Mouse (Mus musculus) megakaryocyte, adult 5-6 weeks (primary cell): ENCODE data around the gene Olfr799. TPM values are rescaled to one million over a fixed set of nuclear protein-coding genes. Genes with fewer than 3 reads are reported as not detected.

Experiments
- ATAC-seq: 2 replicates; pipeline ENCODE4 v1.8.0; 2016; ENCODE audit warnings: mild to moderate bottlenecking, inconsistent platforms; ENCODE audit not compliant: poor library complexity, severe bottlenecking
- total RNA-seq, 2 experiments: library from RNA; stranded (forward) in 1 of 2; stranded (reverse) in 1 of 2; fragments of 153-499, 151-499 nt in 1 of 2; fragments of 221-1000, 200-1000 nt in 1 of 2; gene quantifications; 2 replicates each; pipeline versions ENCODE4 v1.2.3 to v1.2.4; 2015 to 2017

Gene Olfr799
- total RNA-seq (2015) (not detected in 2 replicates), total RNA-seq (2017) (not detected in 2 replicates)

DNA sequence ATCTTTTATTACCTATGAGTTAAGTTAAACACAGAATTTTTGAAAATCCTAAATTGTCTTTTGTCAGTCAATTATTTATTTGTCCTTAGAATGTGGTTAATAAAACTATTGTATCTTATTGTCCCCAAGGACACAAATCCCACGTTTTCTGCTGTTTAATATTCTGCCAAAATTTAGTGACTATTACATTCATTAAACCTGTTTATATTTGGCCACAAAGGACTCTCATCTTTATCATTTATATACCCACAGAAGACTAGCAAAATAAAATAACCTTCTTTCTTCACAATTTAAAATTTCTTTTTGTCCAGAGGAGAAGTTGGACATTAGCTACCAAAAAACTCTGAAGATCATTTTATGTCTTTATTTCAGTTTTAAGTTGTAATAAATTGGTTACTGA lies at the start of gene Olfr799:
Olfr799 (plus strand) TSS at position 301 of the 400 bp plus-strand sequence.
- no peak for ATAC-seq

DNA sequence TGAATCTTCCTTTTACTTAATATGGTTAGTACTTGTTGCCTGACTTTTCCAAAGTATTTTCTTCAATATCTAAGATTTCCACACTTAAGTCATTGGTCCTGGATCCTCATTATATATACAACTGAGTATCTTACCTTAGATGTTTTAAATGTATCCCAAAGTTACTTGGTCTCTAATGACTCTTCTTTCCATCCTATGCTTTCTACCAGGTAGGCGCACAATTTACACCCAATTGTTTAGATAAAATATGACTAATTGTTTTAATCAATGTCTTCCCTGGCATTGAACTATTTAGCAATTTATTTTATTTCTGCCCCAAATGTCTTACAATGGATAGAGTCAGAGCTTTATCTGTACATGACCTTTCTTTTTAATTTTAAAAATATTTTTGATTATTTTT lies 24.8 kb upstream of the Olfr799 start, which contains the start of gene Olfr796:
Olfr796 (minus strand) TSS at position 101 of the 400 bp plus-strand sequence.
- ATAC-seq: no peak

DNA sequence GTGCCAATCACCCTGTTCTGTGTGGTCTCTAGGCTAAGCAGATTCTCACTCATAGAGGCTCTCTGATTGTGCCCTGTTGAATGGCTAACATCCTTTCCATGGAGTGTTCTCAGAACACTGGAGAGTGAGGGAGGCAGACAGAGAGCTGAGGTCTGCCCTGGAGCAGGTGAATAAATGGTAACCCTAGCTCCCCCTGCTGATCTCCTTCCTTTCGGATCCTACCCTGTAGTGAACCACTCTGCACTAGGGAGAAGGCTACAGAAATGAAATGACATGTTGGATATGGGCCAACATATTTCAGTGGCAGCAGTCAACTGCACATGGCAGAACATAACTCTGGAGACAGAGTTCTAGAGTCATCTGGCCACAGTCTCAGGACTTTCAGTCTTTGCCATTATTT lies 15.6 kb upstream of the Olfr799 start:
- ATAC-seq: no peak

DNA sequence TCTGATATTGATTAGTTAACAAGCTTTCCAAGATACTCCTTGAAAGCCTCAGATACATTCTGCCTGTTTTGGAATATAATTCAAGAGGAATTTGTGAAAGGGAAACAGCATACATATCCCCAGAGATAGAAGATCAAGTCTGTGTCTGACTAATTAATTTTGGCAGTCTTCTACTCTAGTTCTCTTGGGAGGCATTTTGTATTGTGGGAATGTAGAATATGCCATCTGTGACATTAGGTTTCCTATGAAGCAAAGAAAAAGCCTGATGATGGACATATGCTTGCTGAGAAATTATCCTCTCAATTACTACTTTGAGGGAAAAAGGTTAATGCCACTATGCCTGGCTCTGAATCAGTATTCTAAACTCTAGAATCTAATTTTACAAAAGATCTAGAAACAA lies 14.0 kb upstream of the Olfr799 start:
- no peak for ATAC-seq

DNA sequence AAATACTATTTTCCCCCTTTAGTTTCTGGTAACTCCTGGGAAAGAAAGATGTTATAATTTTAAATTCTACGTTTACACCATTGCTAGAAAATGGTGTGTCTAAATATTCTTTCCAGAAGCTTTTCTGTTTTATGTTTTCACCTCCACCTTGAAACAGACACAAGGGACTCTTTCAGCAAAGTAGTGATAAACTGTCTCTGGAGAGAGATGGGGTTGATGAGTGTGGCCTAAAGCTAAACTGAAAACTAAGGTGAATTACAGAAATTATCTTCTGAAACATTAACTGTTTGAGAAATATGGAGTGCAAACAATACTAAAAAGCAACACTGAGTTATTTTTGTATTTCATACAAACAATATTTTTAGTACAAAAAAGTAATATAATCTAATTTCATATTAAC lies 9.4 kb upstream of the Olfr799 start, which contains the start of gene Olfr798:
Olfr798 (minus strand) TSS at position 101 of the 400 bp plus-strand sequence.
- ATAC-seq: no peak

DNA sequence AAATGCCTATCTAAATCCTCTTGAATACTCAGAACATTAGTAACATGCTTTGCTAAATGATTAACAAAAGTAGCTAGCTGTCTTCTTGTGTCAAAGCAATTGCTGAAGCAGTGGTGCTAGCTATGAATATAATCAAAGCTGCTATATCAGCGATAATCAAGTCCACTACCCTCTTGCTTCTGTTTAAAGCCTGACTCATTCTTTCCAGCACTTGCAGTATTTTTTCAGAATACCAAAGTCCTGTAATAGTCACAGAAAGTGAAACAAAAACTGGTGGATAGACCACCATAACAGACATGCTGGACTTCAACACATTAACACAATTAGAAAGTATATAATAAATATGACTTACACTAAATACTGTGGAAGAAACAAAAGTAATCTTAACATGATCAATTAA lies 14.5 kb downstream of the Olfr799 start:
- ATAC-seq: no peak

DNA sequence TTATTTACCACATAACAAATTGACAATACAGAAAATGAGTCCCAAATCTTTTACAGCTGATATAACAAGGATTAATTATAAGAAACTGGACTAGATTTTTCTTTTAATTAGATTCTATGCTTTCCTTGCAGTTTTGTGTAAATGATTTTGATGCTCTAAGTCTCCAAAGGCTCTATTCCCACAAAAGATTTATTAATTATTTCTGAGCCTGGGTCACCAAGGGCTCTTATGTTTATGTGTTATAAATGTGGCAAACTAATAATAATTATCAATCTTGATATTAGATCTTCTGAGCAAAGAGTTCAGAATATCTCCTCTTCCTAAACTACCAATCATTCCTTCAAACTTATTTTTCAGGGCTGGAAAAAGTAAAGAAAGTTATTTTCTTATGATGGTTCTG lies 20.1 kb downstream of the Olfr799 start, which contains the start of gene Olfr800:
Olfr800 (plus strand) TSS at position 301 of the 400 bp plus-strand sequence.
- no peak for ATAC-seq

DNA sequence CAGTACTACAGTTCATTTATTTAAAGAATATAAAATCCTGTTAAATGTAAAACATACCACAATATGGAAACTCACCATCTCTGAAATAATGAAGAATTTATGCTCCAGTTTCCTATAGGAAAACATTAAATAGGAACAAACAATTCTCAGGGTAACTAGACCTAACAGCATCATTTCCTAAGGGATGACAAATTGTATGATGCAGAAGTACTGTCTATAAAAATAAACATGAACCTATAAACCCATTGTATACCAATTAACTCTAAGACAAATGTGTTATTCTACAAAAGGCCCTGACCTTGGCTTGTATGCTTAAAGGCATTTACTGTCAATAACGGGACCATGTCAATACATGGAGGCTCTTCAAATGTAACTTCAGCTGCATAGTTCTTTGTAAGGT lies 36.5 kb downstream of the Olfr799 start, which contains the start of gene Olfr801:
Olfr801 (minus strand) TSS at position 101 of the 400 bp plus-strand sequence.
- ATAC-seq: no peak

DNA sequence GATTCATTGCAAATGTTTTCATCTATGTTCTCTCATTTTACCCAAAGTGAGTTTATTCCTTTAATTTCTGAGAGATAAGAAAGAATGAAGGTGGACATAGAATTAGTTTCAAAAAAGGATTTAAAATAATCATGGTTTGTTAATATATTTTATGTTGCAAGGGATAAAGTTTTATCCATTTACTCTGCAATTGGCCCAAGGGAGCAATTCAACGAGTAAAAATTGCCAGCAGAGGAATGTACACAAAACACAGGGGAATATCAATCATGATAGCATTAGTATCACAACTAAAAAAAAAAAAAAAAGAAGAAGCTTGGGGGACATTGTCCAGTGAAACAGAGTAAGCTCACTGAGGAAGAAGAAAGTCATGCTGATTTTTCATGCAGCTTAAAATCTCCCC lies 50.8 kb downstream of the Olfr799 start, which contains the start of gene Olfr802:
Olfr802 (minus strand) TSS at position 101 of the 400 bp plus-strand sequence.
- no peak for ATAC-seq

DNA sequence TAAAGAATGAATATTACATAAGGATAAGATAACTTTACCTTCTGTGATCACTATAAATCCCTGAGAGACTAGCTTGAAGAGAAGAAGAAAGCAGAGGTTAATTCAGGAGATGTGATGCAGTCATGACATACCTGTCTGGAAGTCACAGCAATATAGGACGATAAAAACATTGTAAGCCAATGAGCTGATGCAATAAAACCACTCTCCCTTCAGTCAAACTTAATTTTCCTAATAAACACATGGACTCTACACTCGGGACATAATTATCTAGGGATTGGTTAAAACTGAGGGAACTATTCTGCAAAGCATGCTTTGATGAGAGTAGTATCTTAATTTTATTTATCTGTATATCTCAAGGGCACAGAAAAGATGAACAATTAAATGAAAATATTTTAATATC lies 56.9 kb downstream of the Olfr799 start, which contains the start of gene Olfr803:
Olfr803 (minus strand) TSS at position 101 of the 400 bp plus-strand sequence.
- no peak for ATAC-seq

Other genes starting within 250 kb of the Olfr799 start
- not detected in 2 replicates for gene Olfr785, start 232.1 kb upstream of the Olfr799 start, total RNA-seq (2015)
- not detected in 2 replicates for gene Olfr785, start 232.1 kb upstream of the Olfr799 start, total RNA-seq (2017)
- gene Olfr786, start 210.2 kb upstream of the Olfr799 start, total RNA-seq (2015): not detected in 2 replicates
- not detected in 2 replicates for gene Olfr786, start 210.2 kb upstream of the Olfr799 start, total RNA-seq (2017)
- not detected in 2 replicates for gene Olfr787, start 175.6 kb upstream of the Olfr799 start, total RNA-seq (2015)
- gene Olfr787, start 175.6 kb upstream of the Olfr799 start, total RNA-seq (2017): not detected in 2 replicates
- gene Olfr788, start 166.5 kb upstream of the Olfr799 start, total RNA-seq (2015): not detected in 2 replicates
- not detected in 2 replicates for gene Olfr788, start 166.5 kb upstream of the Olfr799 start, total RNA-seq (2017)
- not detected in 2 replicates for gene Olfr789, start 152.7 kb upstream of the Olfr799 start, total RNA-seq (2015)
- gene Olfr789, start 152.7 kb upstream of the Olfr799 start, total RNA-seq (2017): not detected in 2 replicates
- gene Olfr790, start 139.0 kb upstream of the Olfr799 start, total RNA-seq (2015): not detected in 2 replicates
- gene Olfr790, start 139.0 kb upstream of the Olfr799 start, total RNA-seq (2017): not detected in 2 replicates
- gene Olfr791, start 115.7 kb upstream of the Olfr799 start, total RNA-seq (2015): not detected in 2 replicates
- gene Olfr791, start 115.7 kb upstream of the Olfr799 start, total RNA-seq (2017): not detected in 2 replicates
- gene Olfr792, start 98.3 kb upstream of the Olfr799 start, total RNA-seq (2015): not detected in 2 replicates
- gene Olfr792, start 98.3 kb upstream of the Olfr799 start, total RNA-seq (2017): not detected in 2 replicates
- not detected in 2 replicates for gene Olfr794, start 69.8 kb upstream of the Olfr799 start, total RNA-seq (2015)
- not detected in 2 replicates for gene Olfr794, start 69.8 kb upstream of the Olfr799 start, total RNA-seq (2017)
- not detected in 2 replicates for gene Olfr796, start 24.9 kb upstream of the Olfr799 start, total RNA-seq (2015)
- gene Olfr796, start 24.9 kb upstream of the Olfr799 start, total RNA-seq (2017): not detected in 2 replicates
- gene Olfr798, start 9.6 kb upstream of the Olfr799 start, total RNA-seq (2015): not detected in 2 replicates
- not detected in 2 replicates for gene Olfr798, start 9.6 kb upstream of the Olfr799 start, total RNA-seq (2017)
- gene Olfr800, start 20.2 kb downstream of the Olfr799 start, total RNA-seq (2015): not detected in 2 replicates
- not detected in 2 replicates for gene Olfr800, start 20.2 kb downstream of the Olfr799 start, total RNA-seq (2017)
- not detected in 2 replicates for gene Olfr801, start 36.4 kb downstream of the Olfr799 start, total RNA-seq (2015)
- not detected in 2 replicates for gene Olfr801, start 36.4 kb downstream of the Olfr799 start, total RNA-seq (2017)
- gene Olfr802, start 50.7 kb downstream of the Olfr799 start, total RNA-seq (2015): not detected in 2 replicates
- not detected in 2 replicates for gene Olfr802, start 50.7 kb downstream of the Olfr799 start, total RNA-seq (2017)
- not detected in 2 replicates for gene Olfr803, start 56.8 kb downstream of the Olfr799 start, total RNA-seq (2015)
- not detected in 2 replicates for gene Olfr803, start 56.8 kb downstream of the Olfr799 start, total RNA-seq (2017)
- gene Olfr804, start 65.7 kb downstream of the Olfr799 start, total RNA-seq (2015): not detected in 2 replicates
- gene Olfr804, start 65.7 kb downstream of the Olfr799 start, total RNA-seq (2017): not detected in 2 replicates
- not detected in 2 replicates for gene Olfr805, start 91.9 kb downstream of the Olfr799 start, total RNA-seq (2015)
- not detected in 2 replicates for gene Olfr805, start 91.9 kb downstream of the Olfr799 start, total RNA-seq (2017)
- not detected in 2 replicates for gene Olfr806, start 104.4 kb downstream of the Olfr799 start, total RNA-seq (2015)
- gene Olfr806, start 104.4 kb downstream of the Olfr799 start, total RNA-seq (2017): not detected in 2 replicates
- gene Olfr807, start 120.3 kb downstream of the Olfr799 start, total RNA-seq (2015): not detected in 2 replicates
- gene Olfr807, start 120.3 kb downstream of the Olfr799 start, total RNA-seq (2017): not detected in 2 replicates
- not detected in 2 replicates for gene Olfr808, start 128.0 kb downstream of the Olfr799 start, total RNA-seq (2015)
- gene Olfr808, start 128.0 kb downstream of the Olfr799 start, total RNA-seq (2017): not detected in 2 replicates
- not detected in 2 replicates for gene Olfr809, start 137.2 kb downstream of the Olfr799 start, total RNA-seq (2015)
- gene Olfr809, start 137.2 kb downstream of the Olfr799 start, total RNA-seq (2017): not detected in 2 replicates
- gene Olfr810, start 157.4 kb downstream of the Olfr799 start, total RNA-seq (2015): not detected in 2 replicates
- gene Olfr810, start 157.4 kb downstream of the Olfr799 start, total RNA-seq (2017): not detected in 2 replicates
- gene Olfr811, start 166.9 kb downstream of the Olfr799 start, total RNA-seq (2015): not detected in 2 replicates
- not detected in 2 replicates for gene Olfr811, start 166.9 kb downstream of the Olfr799 start, total RNA-seq (2017)
- gene Olfr812, start 208.6 kb downstream of the Olfr799 start, total RNA-seq (2015): not detected in 2 replicates
- gene Olfr812, start 208.6 kb downstream of the Olfr799 start, total RNA-seq (2017): not detected in 2 replicates
- not detected in 2 replicates for gene Olfr813, start 217.9 kb downstream of the Olfr799 start, total RNA-seq (2015)
- gene Olfr813, start 217.9 kb downstream of the Olfr799 start, total RNA-seq (2017): not detected in 2 replicates
- not detected in 2 replicates for gene Olfr814, start 242.4 kb downstream of the Olfr799 start, total RNA-seq (2015)
- not detected in 2 replicates for gene Olfr814, start 242.4 kb downstream of the Olfr799 start, total RNA-seq (2017)